23 mouse cellular contexts compared by ENCODE assay signal in genomic region chr12:83789051-83789780, GRCm38 (mm10). TPM values are rescaled to one million over a fixed set of nuclear protein-coding genes. Genes with fewer than 3 reads are reported as not detected.
A peak's percentile ranks its signal among the peaks of the same experiment; 100 is the strongest.
DNase-seq lines count a peak whose midpoint lies in the region; ATAC-seq and TF ChIP-seq lines count a peak whose summit lies in the region.
"Had no signal": no experiment of that assay in that cellular context is flagged by ENCODE, and none has a peak within 500 bp of the region (broad histone marks: within the 10 kb centered on the region; RNA-seq: fewer than 3 reads in every experiment).

No protein-coding gene starts in this region.

- H3K4me1 ChIP-seq in embryonic facial prominence, embryonic 13.5 days: peaks cover 25% of the 10 kb centered on the region
- H3K4me1 ChIP-seq in embryonic facial prominence, embryonic 10.5 days: peaks cover 11% of the 10 kb centered on the region
- no peaks in the 10 kb centered on the region for H3K4me1 ChIP-seq in hindbrain, embryonic 16.5 days (ENCODE audit: control insufficient read depth, insufficient read depth, low read depth, low read length)
- H3K4me1 ChIP-seq in hindbrain, embryonic 11.5 days (replicated peaks; ENCODE audit: control insufficient read depth, insufficient read depth, low read length): no peaks in the 10 kb centered on the region; the same call in 1 of the 2 replicates
- no peaks in the 10 kb centered on the region for H3K4me1 ChIP-seq in liver, postnatal 0 days (ENCODE audit: insufficient read depth)
- H3K4me1 ChIP-seq in liver, embryonic 11.5 days (replicated peaks; ENCODE audit: control insufficient read depth, insufficient read depth, low read length): no peaks in the 10 kb centered on the region
- H3K4me1 ChIP-seq: forebrain, embryonic 12.5 days; heart, embryonic 15.5 days had no signal

- WGBS in embryonic facial prominence, embryonic 13.5 days: 78% methylated on average over 17 of the region's 17 CpGs
- WGBS in embryonic facial prominence, embryonic 10.5 days: 89% methylated on average over 17 of the region's 17 CpGs
- WGBS in hindbrain, embryonic 16.5 days: 85% methylated on average over 17 of the region's 17 CpGs
- WGBS in hindbrain, embryonic 11.5 days: 92% methylated on average over 17 of the region's 17 CpGs
- 77% methylated on average over 17 of the region's 17 CpGs for WGBS in liver, postnatal 0 days (ENCODE audit: insufficient replicate concordance)
- 86% methylated on average over 17 of the region's 17 CpGs for WGBS in liver, embryonic 11.5 days

- no peaks in the 10 kb centered on the region for H3K27me3 ChIP-seq in embryonic facial prominence, embryonic 13.5 days
- no peaks in the 10 kb centered on the region for H3K27me3 ChIP-seq in embryonic facial prominence, embryonic 10.5 days (replicated peaks; ENCODE audit: low read depth, poor library complexity, severe bottlenecking)
- no peaks in the 10 kb centered on the region for H3K27me3 ChIP-seq in hindbrain, embryonic 16.5 days (replicated peaks; ENCODE audit: control insufficient read depth, insufficient read depth, low read length)
- no peaks in the 10 kb centered on the region for H3K27me3 ChIP-seq in hindbrain, embryonic 11.5 days (ENCODE audit: control insufficient read depth, insufficient read depth, low read length)
- H3K27me3 ChIP-seq in liver, postnatal 0 days (ENCODE audit: insufficient read depth, low read length): no peaks in the 10 kb centered on the region
- no peaks in the 10 kb centered on the region for H3K27me3 ChIP-seq in liver, embryonic 11.5 days (replicated peaks; ENCODE audit: control insufficient read depth, insufficient read depth, low read length)
- H3K27me3 ChIP-seq: embryonic facial prominence, embryonic 12.5 days; forebrain, embryonic 12.5 days; forebrain, embryonic 15.5 days; heart, embryonic 12.5 days; heart, embryonic 15.5 days; hindbrain, embryonic 12.5 days; Patski had no signal

- no peak overlapping the region for H3K9ac ChIP-seq in embryonic facial prominence, embryonic 13.5 days
- no peak overlapping the region for H3K9ac ChIP-seq in hindbrain, embryonic 16.5 days (ENCODE audit: low read depth, low read length)
- no peak overlapping the region for H3K9ac ChIP-seq in hindbrain, embryonic 11.5 days (ENCODE audit: low read depth, low read length)
- H3K9ac ChIP-seq in liver, postnatal 0 days (replicated peaks): no peak overlapping the region
- H3K9ac ChIP-seq in liver, embryonic 11.5 days (ENCODE audit: low read depth, low read length): no peak overlapping the region
- H3K9ac ChIP-seq: embryonic facial prominence, embryonic 12.5 days; forebrain, embryonic 12.5 days; forebrain, embryonic 15.5 days; heart, embryonic 12.5 days; heart, embryonic 15.5 days; hindbrain, embryonic 12.5 days had no signal

- no peak for TF ChIP-seq CTCF in liver, postnatal 0 days (IDR thresholded peaks at IDR 0.05; ENCODE audit: low read depth)

- TF ChIP-seq EP300 in liver, postnatal 0 days (IDR thresholded peaks at IDR 0.05; ENCODE audit: low read depth): no peak

- H3K4me2 ChIP-seq in embryonic facial prominence, embryonic 13.5 days: no peak overlapping the region
- no peak overlapping the region for H3K4me2 ChIP-seq in hindbrain, embryonic 16.5 days (ENCODE audit: low read length)
- H3K4me2 ChIP-seq in hindbrain, embryonic 11.5 days (replicated peaks; ENCODE audit: low read depth, low read length): no peak overlapping the region
- no peak overlapping the region for H3K4me2 ChIP-seq in liver, postnatal 0 days (ENCODE audit: low read depth, low read length)
- no peak overlapping the region for H3K4me2 ChIP-seq in liver, embryonic 11.5 days
- H3K4me2 ChIP-seq: embryonic facial prominence, embryonic 12.5 days; forebrain, embryonic 12.5 days; forebrain, embryonic 15.5 days; heart, embryonic 12.5 days; heart, embryonic 15.5 days; hindbrain, embryonic 12.5 days had no signal

- peak overlapping the region; percentile 66 for H3K27ac ChIP-seq in embryonic facial prominence, embryonic 13.5 days
- no peak overlapping the region for H3K27ac ChIP-seq in embryonic facial prominence, embryonic 10.5 days (replicated peaks)
- H3K27ac ChIP-seq in hindbrain, embryonic 16.5 days (ENCODE audit: low read depth, low read length): 0 out of 2 replicates have a peak overlapping the region, but pooled peaks have one; percentile 23
- no peak overlapping the region for H3K27ac ChIP-seq in hindbrain, embryonic 11.5 days (ENCODE audit: low read depth, low read length)
- peak overlapping the region; percentile 24; the same call in 1 of the 2 replicates for H3K27ac ChIP-seq in liver, postnatal 0 days (ENCODE audit: low read depth)
- no peak overlapping the region for H3K27ac ChIP-seq in liver, embryonic 11.5 days (ENCODE audit: low read depth, low read length)
- H3K27ac ChIP-seq: forebrain, embryonic 12.5 days; forebrain, embryonic 15.5 days; heart, embryonic 15.5 days; hindbrain, embryonic 12.5 days had no signal

- no peaks in the 10 kb centered on the region for H3K9me3 ChIP-seq in embryonic facial prominence, embryonic 13.5 days
- H3K9me3 ChIP-seq in embryonic facial prominence, embryonic 10.5 days: no peaks in the 10 kb centered on the region
- no peaks in the 10 kb centered on the region for H3K9me3 ChIP-seq in hindbrain, embryonic 16.5 days (ENCODE audit: control insufficient read depth, low read length)
- no peaks in the 10 kb centered on the region for H3K9me3 ChIP-seq in hindbrain, embryonic 11.5 days (ENCODE audit: control insufficient read depth, low read length)
- no peaks in the 10 kb centered on the region for H3K9me3 ChIP-seq in liver, postnatal 0 days (ENCODE audit: low read length)
- H3K9me3 ChIP-seq in liver, embryonic 11.5 days (ENCODE audit: control insufficient read depth, low read length): no peaks in the 10 kb centered on the region
- H3K9me3 ChIP-seq: embryonic facial prominence, embryonic 12.5 days; forebrain, embryonic 12.5 days; forebrain, embryonic 15.5 days; heart, embryonic 12.5 days; heart, embryonic 15.5 days; hindbrain, embryonic 12.5 days had no signal

- H3K36me3 ChIP-seq in embryonic facial prominence, embryonic 13.5 days: peaks cover 23% of the 10 kb centered on the region
- H3K36me3 ChIP-seq in embryonic facial prominence, embryonic 10.5 days (replicated peaks): peaks cover 30% of the 10 kb centered on the region
- no peaks in the 10 kb centered on the region for H3K36me3 ChIP-seq in hindbrain, embryonic 16.5 days (ENCODE audit: control insufficient read depth, insufficient read depth, low read length)
- peaks cover 3% of the 10 kb centered on the region; the same call in 1 of the 2 replicates for H3K36me3 ChIP-seq in hindbrain, embryonic 11.5 days (ENCODE audit: control insufficient read depth, insufficient read depth, low read length)
- H3K36me3 ChIP-seq in liver, postnatal 0 days (replicated peaks; ENCODE audit: insufficient read depth, low read length): peaks cover 5% of the 10 kb centered on the region
- 0 out of 2 replicates have a peak, but pooled peaks cover 2% of the 10 kb centered on the region for H3K36me3 ChIP-seq in liver, embryonic 11.5 days (ENCODE audit: control insufficient read depth, insufficient read depth, low read length)
- H3K36me3 ChIP-seq: forebrain, embryonic 15.5 days; heart, embryonic 15.5 days had no signal

- no peak for ATAC-seq in embryonic facial prominence, embryonic 13.5 days (ENCODE audit: insufficient number of reproducible peaks, insufficient read depth, low FRiP score, low TSS enrichment, low read depth)
- no peak for ATAC-seq in hindbrain, embryonic 16.5 days
- ATAC-seq in hindbrain, embryonic 11.5 days (ENCODE audit: low FRiP score): no peak
- ATAC-seq in liver, postnatal 0 days: peak; percentile 75
- no peak for ATAC-seq in liver, embryonic 11.5 days (replicated peaks; ENCODE audit: low FRiP score)
- ATAC-seq: forebrain, embryonic 15.5 days; intestine, postnatal 0 days; Patski had no signal

- H3K4me3 ChIP-seq in embryonic facial prominence, embryonic 13.5 days: no peak overlapping the region
- H3K4me3 ChIP-seq in embryonic facial prominence, embryonic 10.5 days: no peak overlapping the region
- H3K4me3 ChIP-seq in hindbrain, embryonic 16.5 days (ENCODE audit: low read length): no peak overlapping the region
- H3K4me3 ChIP-seq in hindbrain, embryonic 11.5 days (ENCODE audit: low read depth, low read length): no peak overlapping the region
- H3K4me3 ChIP-seq in liver, postnatal 0 days (ENCODE audit: low read depth, low read length): no peak overlapping the region
- no peak overlapping the region for H3K4me3 ChIP-seq in liver, embryonic 11.5 days (ENCODE audit: low read depth, low read length)
- H3K4me3 ChIP-seq: embryonic facial prominence, embryonic 12.5 days; erythroblast, embryonic 14.5 days; forebrain, embryonic 12.5 days; forebrain, embryonic 15.5 days; heart, embryonic 12.5 days; heart, embryonic 15.5 days; hindbrain, embryonic 12.5 days had no signal

- no peak for DNase-seq in embryonic facial prominence, embryonic 10.5 days (ENCODE audit: low spot score)
- no peak for DNase-seq in hindbrain, embryonic 11.5 days (ENCODE audit: low spot score)
- DNase-seq in liver, postnatal 0 days: no peak
- no peak for DNase-seq in liver, embryonic 11.5 days (ENCODE audit: low spot score)
- DNase-seq: adrenal gland, postnatal 10 days; adrenal gland, postnatal 36 days; cerebellum, adult 18-20 months; cerebellum, adult 9-10 months; gastrocnemius, postnatal 14 days; heart, adult 18-20 months; heart, postnatal 10 days; heart, postnatal 4 days had no signal

RNA-seq across cellular contexts. Expression of gene Papln, which starts 25.8 kb away (rescaled TPM):
- 2.2 and 2.8 TPM in 2 replicates for polyA plus RNA-seq in embryonic facial prominence, embryonic 13.5 days (2015; fragmentation: Nextera tagmentation; extraction: Ambion mirVana)
- polyA plus RNA-seq in embryonic facial prominence, embryonic 10.5 days (2016; fragmentation: Nextera tagmentation; extraction: Ambion mirVana): 0.10 and 0.29 TPM in 2 replicates
- 0.31 and 0.42 TPM in 2 replicates for polyA plus RNA-seq in hindbrain, embryonic 16.5 days (2015; fragmentation: Nextera tagmentation; extraction: Ambion mirVana)
- polyA plus RNA-seq in hindbrain, embryonic 11.5 days (2014; fragmentation: Nextera tagmentation; extraction: Ambion mirVana): 0.04 and 0.11 TPM in 2 replicates
- polyA plus RNA-seq in liver, postnatal 0 days (2015; fragmentation: Nextera tagmentation; extraction: Ambion mirVana): 0.15 and 0.28 TPM in 2 replicates
- polyA plus RNA-seq in liver, embryonic 11.5 days (2014; fragmentation: Nextera tagmentation; extraction: Ambion mirVana): 0.57 and 0.58 TPM in 2 replicates
- polyA plus RNA-seq: erythroblast, embryonic 14.5 days had no signal

Comparison
In these comparisons a context has a peak if more than half of its experiments do, and no peak if none do; other contexts are left out.
1. H3K27ac ChIP-seq: peak in embryonic facial prominence, embryonic 13.5 days (single experiment), hindbrain, embryonic 16.5 days (single experiment) and liver, postnatal 0 days (single experiment); none in embryonic facial prominence, embryonic 10.5 days (single experiment), hindbrain, embryonic 11.5 days (single experiment) and liver, embryonic 11.5 days (single experiment).